Mouse (Mus musculus) forebrain, postnatal 0 days (tissue): ENCODE data around the gene Tex101. TPM values are rescaled to one million over a fixed set of nuclear protein-coding genes. Genes with fewer than 3 reads are reported as not detected.

ENCODE experiments used
- ATAC-seq: fragments of 200-750 bp; cut with Nextera tagmentation; 2 replicates; pipeline ENCODE4 v1.8.0; 2017; ENCODE audit warnings: mild to moderate bottlenecking, moderate library complexity
- DNase-seq: peaks from one replicate; pipeline ENCODE4 v3.0.0-alpha.2; 2015
- H3K27ac ChIP-seq: fragments of 300-500 bp; sonication (generic); 2 replicates; pipeline ENCODE4 v1.5.1; 2014; ENCODE audit warnings: low read depth, mild to moderate bottlenecking, antibody characterized with exemption, low read length, moderate library complexity, mixed read lengths
- H3K27me3 ChIP-seq: fragments of 300-500 bp; sonication (generic); 2 replicates; pipeline ENCODE4 v1.6.1; 2014; ENCODE audit warnings: mild to moderate bottlenecking, low read length, mixed read lengths; ENCODE audit not compliant: insufficient read depth
- H3K36me3 ChIP-seq: fragments of 300-500 bp; sonication (generic); 2 replicates; pipeline ENCODE4 v1.6.1; 2014; ENCODE audit warnings: mild to moderate bottlenecking, moderate library complexity; ENCODE audit not compliant: insufficient read depth
- H3K4me1 ChIP-seq: fragments of 300-500 bp; sonication (generic); 2 replicates; pipeline ENCODE4 v1.6.1; 2014; ENCODE audit warnings: antibody characterized with exemption; ENCODE audit not compliant: insufficient read depth
- H3K4me2 ChIP-seq: fragments of 300-500 bp; sonication (generic); 2 replicates; pipeline ENCODE4 v1.6.1; 2014; ENCODE audit warnings: low read depth, mild to moderate bottlenecking, moderate library complexity
- H3K4me3 ChIP-seq: fragments of 300-500 bp; sonication (generic); 2 replicates; pipeline ENCODE4 v1.5.1; 2014; ENCODE audit warnings: low read depth, low read length, mixed read lengths
- H3K9ac ChIP-seq: fragments of 300-500 bp; sonication (generic); 2 replicates; pipeline ENCODE4 v1.6.1; 2014; ENCODE audit warnings: mild to moderate bottlenecking
- H3K9me3 ChIP-seq: fragments of 300-500 bp; sonication (generic); 2 replicates; pipeline ENCODE4 v1.6.1; 2016; ENCODE audit warnings: low read length
- CTCF ChIP-seq: sonication (generic); IDR thresholded peaks from 2 replicates; pipeline ENCODE4 v1.5.1; 2016; ENCODE audit warnings: antibody characterized with exemption, control low read depth, low read depth
- WGBS: fragments of 180-500 bp; shearing (Covaris S2); extraction: QIAGEN DNeasy Blood & Tissue Kit; methylation state at CpG from one replicate; pipeline ENCODE4 v1.1.7; 2014; 5-methylcytosine and 5-hydroxymethylcytosine counted together
- polyA plus RNA-seq: library from polyadenylated mRNA; unstranded; fragments of >200 nt; fragmentation: Nextera tagmentation; extraction: Ambion mirVana; gene quantifications from 2 replicates; pipeline ENCODE4 v1.2.1, GENCODE M21; 2015
- total RNA-seq: library from RNA; depleted of rRNA; stranded (reverse); fragments of >200 nt; gene quantifications from 2 replicates; pipeline ENCODE4 v1.2.3, GENCODE M21; 2014

Gene Tex101
- total and polyA plus RNA-seq, 2 experiments from 2014 or later = not detected

GRCm38 (mm10) chr7:24671944-24672439, 4.5 kb downstream of the Tex101 start:
- H3K9me3 ChIP-seq = no peaks in the 10 kb centered on the region
- whole genome bisulfite sequencing = 93% methylated on average over 23 of the region's 23 CpGs
- TF ChIP-seq CTCF = no peak
- DNase-seq (no peak), ATAC-seq (no peak)
- no peak overlapping the region for H3K4me2 ChIP-seq
- no peak overlapping the region for H3K9ac ChIP-seq
- no peaks in the 10 kb centered on the region for H3K27me3 ChIP-seq
- H3K4me1 ChIP-seq = no peaks in the 10 kb centered on the region
- no peak overlapping the region for H3K4me3 ChIP-seq
- no peak overlapping the region for H3K27ac ChIP-seq
- no peaks in the 10 kb centered on the region for H3K36me3 ChIP-seq

- WGBS = 81% methylated on average over 9 of the region's 9 CpGs
- no peak for TF ChIP-seq CTCF
- no peaks in the 10 kb centered on the region for H3K4me1 ChIP-seq
- no peak overlapping the region for H3K4me2 ChIP-seq
- H3K9ac ChIP-seq = no peak overlapping the region
- no peaks in the 10 kb centered on the region for H3K9me3 ChIP-seq
- no peaks in the 10 kb centered on the region for H3K27me3 ChIP-seq
- DNase-seq = no peak
- H3K4me3 ChIP-seq = no peak overlapping the region
- no peak for ATAC-seq
- H3K27ac ChIP-seq = no peak overlapping the region
- H3K36me3 ChIP-seq = no peaks in the 10 kb centered on the region
Observed at GRCm38 (mm10) chr7:24664959-24665358, 11.5 kb downstream of the Tex101 start.

GRCm38 (mm10) chr7:24664301-24664700, 12.2 kb downstream of the Tex101 start:
- Histone ChIP-seq H3K4me2 (no peak overlapping the region), H3K4me1 (no peaks in the 10 kb centered on the region), H3K9me3 (no peaks in the 10 kb centered on the region), H3K9ac (no peak overlapping the region), H3K4me3 (no peak overlapping the region), H3K27me3 (no peaks in the 10 kb centered on the region), H3K27ac (no peak overlapping the region), H3K36me3 (no peaks in the 10 kb centered on the region)
- no peak for DNase-seq
- no peak for ATAC-seq
- TF ChIP-seq CTCF = no peak
- WGBS = 40% methylated on average over 8 of the region's 8 CpGs

- peak; percentile 96 for TF ChIP-seq CTCF
- peak; percentile 81 for ATAC-seq
- H3K27me3 ChIP-seq = no peaks in the 10 kb centered on the region
- H3K27ac ChIP-seq = no peak overlapping the region
- H3K9me3 ChIP-seq = no peaks in the 10 kb centered on the region
- WGBS = 10% methylated on average over 8 of the region's 8 CpGs
- H3K36me3 ChIP-seq = no peaks in the 10 kb centered on the region
- no peak overlapping the region for H3K4me2 ChIP-seq
- no peak overlapping the region for H3K9ac ChIP-seq
- DNase-seq = peak; percentile 87
- no peak overlapping the region for H3K4me3 ChIP-seq
- H3K4me1 ChIP-seq = no peaks in the 10 kb centered on the region
Observed at GRCm38 (mm10) chr7:24662575-24662974, 13.9 kb downstream of the Tex101 start.

- Histone ChIP-seq H3K36me3 (no peaks in the 10 kb centered on the region), H3K9ac (no peak overlapping the region), H3K4me3 (no peak overlapping the region), H3K27me3 (no peaks in the 10 kb centered on the region), H3K9me3 (no peaks in the 10 kb centered on the region), H3K27ac (no peak overlapping the region), H3K4me2 (no peak overlapping the region), H3K4me1 (no peaks in the 10 kb centered on the region)
- ATAC-seq (no peak), DNase-seq (no peak)
- WGBS = 78% methylated on average over 17 of the region's 17 CpGs
- TF ChIP-seq CTCF = no peak
Observed at GRCm38 (mm10) chr7:24661118-24661904, 15.2 kb downstream of the Tex101 start.

GRCm38 (mm10) chr7:24659737-24660357, 16.6 kb downstream of the Tex101 start:
- Histone ChIP-seq H3K27ac (no peak overlapping the region), H3K4me1 (no peaks in the 10 kb centered on the region), H3K9ac (no peak overlapping the region), H3K27me3 (no peaks in the 10 kb centered on the region), H3K9me3 (no peaks in the 10 kb centered on the region), H3K4me3 (no peak overlapping the region), H3K36me3 (no peaks in the 10 kb centered on the region), H3K4me2 (no peak overlapping the region)
- 68% methylated on average over 12 of the region's 12 CpGs for WGBS
- TF ChIP-seq CTCF = no peak
- ATAC-seq (peak; percentile 74), DNase-seq (peak; percentile 28)

GRCm38 (mm10) chr7:24653681-24654080, 22.8 kb downstream of the Tex101 start:
- no peak overlapping the region for H3K27ac ChIP-seq
- WGBS = 23% methylated on average over 7 of the region's 7 CpGs
- peak; percentile 31 for DNase-seq
- TF ChIP-seq CTCF = peak; percentile 75
- no peaks in the 10 kb centered on the region for H3K4me1 ChIP-seq
- no peaks in the 10 kb centered on the region for H3K36me3 ChIP-seq
- ATAC-seq = no peak
- H3K4me2 ChIP-seq = no peak overlapping the region
- H3K4me3 ChIP-seq = no peak overlapping the region
- H3K27me3 ChIP-seq = no peaks in the 10 kb centered on the region
- H3K9me3 ChIP-seq = no peaks in the 10 kb centered on the region
- H3K9ac ChIP-seq = no peak overlapping the region
